Mouse (Mus musculus) heart, embryonic 12.5 days (tissue): ENCODE results near the gene Zfp423. TPM values are rescaled to one million over a fixed set of nuclear protein-coding genes. Genes with fewer than 3 reads are reported as not detected.

Experiments used
- polyA plus RNA-seq: library from polyadenylated mRNA; unstranded; fragments of >200 nt; fragmentation: Nextera tagmentation; extraction: Ambion mirVana; gene quantifications from 2 replicates; pipeline ENCODE4 v1.2.1, GENCODE M21; 2016

Gene Zfp423
- polyA plus RNA-seq, 1 experiment from 2014 or later: 6.3 TPM

Other genes starting within 250 kb of the Zfp423 start
- gene Cnep1r1, start 159.2 kb upstream of the Zfp423 start, polyA plus RNA-seq: 39.4 and 41.5 TPM in 2 replicates
- 31.9 and 33.2 TPM in 2 replicates for gene Heatr3, start 178.3 kb upstream of the Zfp423 start, polyA plus RNA-seq
- gene Tent4b, start 239.6 kb upstream of the Zfp423 start, polyA plus RNA-seq: 9.9 and 10.8 TPM in 2 replicates